Mouse (Mus musculus) adrenal gland, adult 10 weeks (tissue): ENCODE results near the gene Rnf148. TPM values are rescaled to one million over a fixed set of nuclear protein-coding genes. Genes with fewer than 3 reads are reported as not detected.

Source experiments
- polyA plus RNA-seq: library from polyadenylated mRNA; stranded (reverse); fragments of 350-450 nt; fragmentation: Illumina TruSeq; extraction: RNeasy Lipid Tissue Mini Kit (QIAGEN cat#74804); gene quantifications from one replicate; pipeline ENCODE4 v1.2.3, GENCODE M21; 2014; ENCODE audit warnings: low read depth, low replicate concordance

The Rnf148 gene
- not detected for polyA plus RNA-seq

GRCm38 (mm10) chr6:23655036-23655435 is at the start of gene Rnf148:
Gene Rnf148 (minus strand): TSS chr6:23655136.

GRCm38 (mm10) chr6:23650205-23650604 is 4.7 kb downstream of the Rnf148 start, which contains the start of gene Rnf133:
Gene Rnf133 (minus strand): TSS chr6:23650305.

Other genes with a start within 250 kb of the Rnf148 start
- not detected for gene Rnf133, start 4.8 kb downstream of the Rnf148 start, polyA plus RNA-seq
- 15.6 TPM for gene Cadps2, start 184.3 kb upstream of the Rnf148 start, polyA plus RNA-seq